In genomic region chr2:164487812-164488211, GRCm38 (mm10) we compare ENCODE assay signal across 10 mouse cellular contexts. TPM values are rescaled to one million over a fixed set of nuclear protein-coding genes. Genes with fewer than 3 reads are reported as not detected.
DNase-seq lines count a peak whose midpoint lies in the region; ATAC-seq and TF ChIP-seq lines count a peak whose summit lies in the region.
"Had no signal": no experiment of that assay in that cellular context is flagged by ENCODE, and none has a peak within 500 bp of the region (broad histone marks: within the 10 kb centered on the region; RNA-seq: fewer than 3 reads in every experiment).

No protein-coding gene starts in this region.

- no peak overlapping the region for H3K27ac ChIP-seq in kidney, embryonic 15.5 days
- peak overlapping the region; percentile 85 for H3K27ac ChIP-seq in cerebellum, adult 2 months (ENCODE audit: insufficient read depth, low read length)
- H3K27ac ChIP-seq in olfactory bulb, adult 2 months (ENCODE audit: insufficient read depth, low read depth, low read length) = peak overlapping the region; percentile 68

- ATAC-seq in kidney, embryonic 15.5 days (replicated peaks; ENCODE audit: low FRiP score) = no peak

- no peaks in the 10 kb centered on the region for H3K9me3 ChIP-seq in kidney, embryonic 15.5 days (replicated peaks)
- H3K9me3 ChIP-seq: G1E had no signal

- WGBS in kidney, embryonic 15.5 days = 78% methylated on average over 9 of the region's 9 CpGs
- 7% methylated on average over 9 of the region's 9 CpGs for WGBS in cerebellum, adult 2 months
- 50% methylated on average over 9 of the region's 9 CpGs for WGBS in olfactory bulb, adult 2 months

- no peak for TF ChIP-seq CTCF in cerebellum, adult 2 months (IDR thresholded peaks at IDR 0.05; ENCODE audit: borderline replicate concordance, insufficient read depth, low read depth, low read length)
- no peak for TF ChIP-seq CTCF in olfactory bulb, adult 2 months (IDR thresholded peaks at IDR 0.05; ENCODE audit: insufficient read depth, low read depth, low read length)

- H3K27me3 ChIP-seq in kidney, embryonic 15.5 days = peaks cover 11% of the 10 kb centered on the region
- H3K27me3 ChIP-seq in cerebellum, adult 2 months (ENCODE audit: control insufficient read depth, insufficient read depth, low read length) = no peaks in the 10 kb centered on the region

- no peak for DNase-seq in kidney, postnatal 14 days
- DNase-seq in cerebellum, adult 2 months = peak; percentile 77 to 84
- DNase-seq in frontal cortex, postnatal 14 days (ENCODE audit: low spot score in 2 of 2) = peak; percentile 31 to 37
- DNase-seq in lung, postnatal 36 days = no peak
- no peak for DNase-seq in spleen, postnatal 4 days (ENCODE audit: low spot score in 2 of 2)
- no peak for DNase-seq in MN1 (ENCODE audit: low spot score)
- DNase-seq: lung, postnatal 10 days had no signal

- peaks cover 28% of the 10 kb centered on the region for H3K4me1 ChIP-seq in kidney, embryonic 15.5 days
- H3K4me1 ChIP-seq in cerebellum, adult 2 months (ENCODE audit: control insufficient read depth, insufficient read depth, low read length) = peaks cover 9% of the 10 kb centered on the region
- peaks cover 23% of the 10 kb centered on the region for H3K4me1 ChIP-seq in olfactory bulb, adult 2 months (ENCODE audit: control insufficient read depth, insufficient read depth, low read length)

- H3K4me2 ChIP-seq in kidney, embryonic 15.5 days = peak overlapping the region; percentile 100; the same call in 1 of the 2 replicates

- H3K36me3 ChIP-seq in kidney, embryonic 15.5 days = peaks cover 12% of the 10 kb centered on the region

- H3K4me3 ChIP-seq in kidney, embryonic 15.5 days (replicated peaks) = no peak overlapping the region
- peak overlapping the region; percentile 55 for H3K4me3 ChIP-seq in cerebellum, adult 2 months (replicated peaks; ENCODE audit: insufficient read depth, low read depth, low read length)
- H3K4me3 ChIP-seq in olfactory bulb, adult 2 months (ENCODE audit: insufficient read depth, low read depth, low read length) = peak overlapping the region; percentile 34

- H3K9ac ChIP-seq in kidney, embryonic 15.5 days = no peak overlapping the region

- TF ChIP-seq POLR2A in cerebellum, adult 2 months (IDR thresholded peaks at IDR 0.05; ENCODE audit: borderline replicate concordance, insufficient read depth, low read length) = 0 out of 2 replicates have a peak, but pooled peaks have one; percentile 20
- no peak for TF ChIP-seq POLR2A in olfactory bulb, adult 2 months (IDR thresholded peaks at IDR 0.05; ENCODE audit: insufficient read depth, low read depth, low read length)

RNA-seq across cellular contexts. Expression of gene Dbndd2, which starts 1.9 kb away (rescaled TPM):
- polyA plus RNA-seq in kidney, embryonic 15.5 days (2015; fragmentation: Nextera tagmentation; extraction: Ambion mirVana) = 13.0 and 14.0 TPM in 2 replicates
- 428 and 462 TPM in 2 replicates for polyA plus RNA-seq in cerebellum, adult 2 months (2012; rRNA removed)
- polyA plus RNA-seq in olfactory bulb, adult 2 months (2012; ENCODE audit: insufficient read depth, insufficient read length, low replicate concordance, missing spikeins) = 84.6 TPM in 1 of 2 replicates, not detected in the other

RNA-seq across cellular contexts. Expression of gene Pigt, which starts 9.5 kb away (rescaled TPM):
- 65.1 and 69.6 TPM in 2 replicates for polyA plus RNA-seq in kidney, embryonic 15.5 days (2015; fragmentation: Nextera tagmentation; extraction: Ambion mirVana)
- polyA plus RNA-seq in cerebellum, adult 2 months (2012; rRNA removed) = 103 and 109 TPM in 2 replicates
- polyA plus RNA-seq in olfactory bulb, adult 2 months (2012; ENCODE audit: insufficient read depth, insufficient read length, low replicate concordance, missing spikeins) = not detected in 2 replicates

RNA-seq across cellular contexts. Expression of gene Trp53tg5, which starts 14.3 kb away (rescaled TPM):
- not detected in 2 replicates for polyA plus RNA-seq in kidney, embryonic 15.5 days (2015; fragmentation: Nextera tagmentation; extraction: Ambion mirVana)
- not detected in 2 replicates for polyA plus RNA-seq in cerebellum, adult 2 months (2012; rRNA removed)
- not detected in 2 replicates for polyA plus RNA-seq in olfactory bulb, adult 2 months (2012; ENCODE audit: insufficient read depth, insufficient read length, low replicate concordance, missing spikeins)
- polyA plus RNA-seq: G1E had no signal

RNA-seq across cellular contexts. Expression of gene Gm20458, which starts 27.0 kb away (rescaled TPM):
- 7.7 and 8.3 TPM in 2 replicates for polyA plus RNA-seq in kidney, embryonic 15.5 days (2015; fragmentation: Nextera tagmentation; extraction: Ambion mirVana)
- polyA plus RNA-seq in cerebellum, adult 2 months (2012; rRNA removed) = 16.7 and 21.0 TPM in 2 replicates
- not detected in 2 replicates for polyA plus RNA-seq in olfactory bulb, adult 2 months (2012; ENCODE audit: insufficient read depth, insufficient read length, low replicate concordance, missing spikeins)

RNA-seq across cellular contexts. Expression of gene Sys1, which starts 31.0 kb away (rescaled TPM):
- polyA plus RNA-seq in kidney, embryonic 15.5 days (2015; fragmentation: Nextera tagmentation; extraction: Ambion mirVana) = 59.2 and 64.2 TPM in 2 replicates
- polyA plus RNA-seq in cerebellum, adult 2 months (2012; rRNA removed) = 73.7 and 75.4 TPM in 2 replicates
- not detected in 2 replicates for polyA plus RNA-seq in olfactory bulb, adult 2 months (2012; ENCODE audit: insufficient read depth, insufficient read length, low replicate concordance, missing spikeins)

Comparison
In these comparisons a context has a peak if more than half of its experiments do, and no peak if none do; other contexts are left out.
1. DNase-seq: peak in cerebellum, adult 2 months (2 of 2) and frontal cortex, postnatal 14 days (2 of 2); none in kidney, postnatal 14 days (single experiment), lung, postnatal 36 days (single experiment), spleen, postnatal 4 days (0 of 2) and MN1 (single experiment).